Mouse (Mus musculus) thymus, adult 2 months (tissue): ENCODE data around the gene Cenpb.

Experiments used
- CTCF ChIP-seq: fragments of 200-500 bp; IDR thresholded peaks from 2 replicates; pipeline ENCODE4 v1.5.1; 2012; ENCODE audit warnings: mild to moderate bottlenecking, control low read depth, low read length, moderate library complexity, borderline replicate concordance; ENCODE audit not compliant: control insufficient read depth, poor library complexity, insufficient read depth; ENCODE audit errors: extremely low read depth
- POLR2A ChIP-seq: fragments of 200-500 bp; IDR thresholded peaks from 2 replicates; pipeline ENCODE4 v1.6.1; 2012; ENCODE audit warnings: mild to moderate bottlenecking, low read length, control low read depth, moderate library complexity; ENCODE audit not compliant: control insufficient read depth, poor library complexity, insufficient read depth; ENCODE audit errors: extremely low read depth

- TF ChIP-seq CTCF: no peak
- TF ChIP-seq POLR2A: no peak
These were observed 41.6 kb downstream of the Cenpb start for GRCm38 (mm10) chr2:131138296-131138695.
